ENCODE assay signal across 9 mouse cellular contexts in the genomic region with DNA sequence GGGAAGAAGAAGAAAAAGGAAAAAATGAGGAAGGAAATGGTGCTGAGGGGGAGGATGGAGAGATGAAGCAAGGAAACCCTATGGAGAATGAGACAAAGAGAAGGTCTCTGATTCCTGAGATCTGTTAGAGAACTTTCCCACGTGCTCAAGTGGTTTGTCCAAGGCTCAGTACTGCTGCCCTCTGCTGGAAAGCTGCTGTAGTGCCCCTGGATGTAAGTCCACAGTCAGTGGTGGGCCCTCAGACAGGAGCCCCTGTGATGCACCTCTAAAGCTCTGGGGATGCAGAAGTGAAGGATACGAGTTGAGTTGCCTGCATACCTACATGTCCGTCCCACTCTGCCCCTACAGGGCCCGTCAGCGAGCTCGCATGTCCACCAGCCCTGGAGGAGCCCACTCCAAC. TPM values are rescaled to one million over a fixed set of nuclear protein-coding genes. Genes with fewer than 3 reads are reported as not detected.
DNase-seq lines count a peak whose midpoint lies in the region; ATAC-seq and TF ChIP-seq lines count a peak whose summit lies in the region.
"Had no signal": no experiment of that assay in that cellular context is flagged by ENCODE, and none has a peak within 500 bp of the region (broad histone marks: within the 10 kb centered on the region; RNA-seq: fewer than 3 reads in every experiment).

No protein-coding gene starts in this region.

- no peak overlapping the region for H3K4me3 ChIP-seq in hindbrain, embryonic 11.5 days (ENCODE audit: low read depth, low read length)
- no peak overlapping the region for H3K4me3 ChIP-seq in hindbrain, embryonic 13.5 days
- no peak overlapping the region for H3K4me3 ChIP-seq in bone marrow, adult 2 months (replicated peaks; ENCODE audit: control insufficient read depth, low read depth, low read length)
- H3K4me3 ChIP-seq in forebrain, postnatal 0 days (ENCODE audit: low read depth, low read length), result no peak overlapping the region
- H3K4me3 ChIP-seq in liver, embryonic 11.5 days (ENCODE audit: low read depth, low read length), result no peak overlapping the region
- no peak overlapping the region for H3K4me3 ChIP-seq in neural tube, embryonic 11.5 days (ENCODE audit: low read depth, low read length)
- H3K4me3 ChIP-seq: embryonic facial prominence, embryonic 13.5 days had no signal

- H3K4me2 ChIP-seq in hindbrain, embryonic 11.5 days (replicated peaks; ENCODE audit: low read depth, low read length), result no peak overlapping the region
- no peak overlapping the region for H3K4me2 ChIP-seq in hindbrain, embryonic 13.5 days
- no peak overlapping the region for H3K4me2 ChIP-seq in forebrain, postnatal 0 days (ENCODE audit: low read depth)
- no peak overlapping the region for H3K4me2 ChIP-seq in liver, embryonic 11.5 days
- H3K4me2 ChIP-seq in neural tube, embryonic 11.5 days (ENCODE audit: low read depth), result no peak overlapping the region
- H3K4me2 ChIP-seq: embryonic facial prominence, embryonic 13.5 days had no signal

- peak; percentile 63 for ATAC-seq in hindbrain, embryonic 11.5 days (ENCODE audit: low FRiP score)
- no peak for ATAC-seq in hindbrain, embryonic 13.5 days (ENCODE audit: low FRiP score)
- peak; percentile 34; the same call in 1 of the 2 replicates for ATAC-seq in forebrain, postnatal 0 days
- ATAC-seq in liver, embryonic 11.5 days (replicated peaks; ENCODE audit: low FRiP score), result peak; percentile 57; the same call in 1 of the 2 replicates
- ATAC-seq in neural tube, embryonic 11.5 days (ENCODE audit: insufficient read depth, low FRiP score, low TSS enrichment), result peak; percentile 53; the same call in 1 of the 2 replicates

- no peaks in the 10 kb centered on the region for H3K27me3 ChIP-seq in hindbrain, embryonic 11.5 days (ENCODE audit: control insufficient read depth, insufficient read depth, low read length)
- H3K27me3 ChIP-seq in hindbrain, embryonic 13.5 days, result 0 out of 2 replicates have a peak, but pooled peaks cover 2% of the 10 kb centered on the region
- H3K27me3 ChIP-seq in forebrain, postnatal 0 days (ENCODE audit: insufficient read depth, low read length), result no peaks in the 10 kb centered on the region
- H3K27me3 ChIP-seq in liver, embryonic 11.5 days (replicated peaks; ENCODE audit: control insufficient read depth, insufficient read depth, low read length), result no peaks in the 10 kb centered on the region
- H3K27me3 ChIP-seq in neural tube, embryonic 11.5 days (ENCODE audit: control insufficient read depth, insufficient read depth, low read length), result no peaks in the 10 kb centered on the region
- H3K27me3 ChIP-seq: embryonic facial prominence, embryonic 13.5 days had no signal

- no peak overlapping the region for H3K27ac ChIP-seq in hindbrain, embryonic 11.5 days (ENCODE audit: low read depth, low read length)
- H3K27ac ChIP-seq in hindbrain, embryonic 13.5 days, result no peak overlapping the region
- H3K27ac ChIP-seq in bone marrow, adult 2 months (ENCODE audit: control insufficient read depth, insufficient read depth, low read depth, low read length, poor library complexity), result no peak overlapping the region
- no peak overlapping the region for H3K27ac ChIP-seq in forebrain, postnatal 0 days (ENCODE audit: low read depth, low read length)
- no peak overlapping the region for H3K27ac ChIP-seq in liver, embryonic 11.5 days (ENCODE audit: low read depth, low read length)
- H3K27ac ChIP-seq in neural tube, embryonic 11.5 days (ENCODE audit: low read depth, low read length), result no peak overlapping the region
- H3K27ac ChIP-seq: embryonic facial prominence, embryonic 13.5 days had no signal

- no peak overlapping the region for H3K9ac ChIP-seq in hindbrain, embryonic 11.5 days (ENCODE audit: low read depth, low read length)
- no peak overlapping the region for H3K9ac ChIP-seq in hindbrain, embryonic 13.5 days
- H3K9ac ChIP-seq in forebrain, postnatal 0 days, result no peak overlapping the region
- H3K9ac ChIP-seq in liver, embryonic 11.5 days (ENCODE audit: low read depth, low read length), result no peak overlapping the region
- H3K9ac ChIP-seq in neural tube, embryonic 11.5 days (ENCODE audit: low read length), result no peak overlapping the region
- H3K9ac ChIP-seq: embryonic facial prominence, embryonic 13.5 days had no signal

- 33% methylated on average over 6 of the region's 6 CpGs for WGBS in hindbrain, embryonic 11.5 days
- 36% methylated on average over 6 of the region's 6 CpGs for WGBS in hindbrain, embryonic 13.5 days
- WGBS in bone marrow, adult 2 months, result 58% methylated on average over 6 of the region's 6 CpGs
- whole genome bisulfite sequencing in forebrain, postnatal 0 days, result 39% methylated on average over 6 of the region's 6 CpGs
- WGBS in liver, embryonic 11.5 days, result 41% methylated on average over 6 of the region's 6 CpGs
- 39% methylated on average over 6 of the region's 6 CpGs for WGBS in neural tube, embryonic 11.5 days

- H3K9me3 ChIP-seq in hindbrain, embryonic 11.5 days (ENCODE audit: control insufficient read depth, low read length), result no peaks in the 10 kb centered on the region
- no peaks in the 10 kb centered on the region for H3K9me3 ChIP-seq in hindbrain, embryonic 13.5 days
- H3K9me3 ChIP-seq in forebrain, postnatal 0 days (ENCODE audit: low read length), result no peaks in the 10 kb centered on the region
- H3K9me3 ChIP-seq in liver, embryonic 11.5 days (ENCODE audit: control insufficient read depth, low read length), result no peaks in the 10 kb centered on the region
- H3K9me3 ChIP-seq in neural tube, embryonic 11.5 days (ENCODE audit: control insufficient read depth, low read length), result no peaks in the 10 kb centered on the region
- H3K9me3 ChIP-seq: embryonic facial prominence, embryonic 13.5 days had no signal

- H3K36me3 ChIP-seq in hindbrain, embryonic 11.5 days (ENCODE audit: control insufficient read depth, insufficient read depth, low read length), result no peaks in the 10 kb centered on the region
- no peaks in the 10 kb centered on the region for H3K36me3 ChIP-seq in hindbrain, embryonic 13.5 days
- H3K36me3 ChIP-seq in forebrain, postnatal 0 days (ENCODE audit: insufficient read depth), result no peaks in the 10 kb centered on the region
- no peaks in the 10 kb centered on the region for H3K36me3 ChIP-seq in liver, embryonic 11.5 days (ENCODE audit: control insufficient read depth, insufficient read depth, low read length)
- H3K36me3 ChIP-seq in neural tube, embryonic 11.5 days (ENCODE audit: control insufficient read depth, insufficient read depth, low read length), result no peaks in the 10 kb centered on the region
- H3K36me3 ChIP-seq: embryonic facial prominence, embryonic 13.5 days had no signal

- peak; percentile 83 for TF ChIP-seq CTCF in bone marrow, adult 2 months (IDR thresholded peaks at IDR 0.05; ENCODE audit: control insufficient read depth, insufficient read depth, low read length)
- peak; percentile 68 for TF ChIP-seq CTCF in forebrain, postnatal 0 days (IDR thresholded peaks at IDR 0.05; ENCODE audit: low read depth)

- DNase-seq in hindbrain, embryonic 11.5 days (ENCODE audit: low spot score), result peak; percentile 79
- peak; percentile 52 for DNase-seq in forebrain, postnatal 0 days
- peak; percentile 77 for DNase-seq in kidney, adult 18-20 months
- DNase-seq in liver, embryonic 11.5 days (ENCODE audit: low spot score), result peak; percentile 45
- peak; percentile 69 for DNase-seq in neural tube, embryonic 11.5 days (ENCODE audit: low spot score)
- peak; percentile 88 for DNase-seq in testis, postnatal 10 days (ENCODE audit: low spot score)

- no peaks in the 10 kb centered on the region for H3K4me1 ChIP-seq in hindbrain, embryonic 11.5 days (replicated peaks; ENCODE audit: control insufficient read depth, insufficient read depth, low read length)
- peaks cover 2% of the 10 kb centered on the region for H3K4me1 ChIP-seq in hindbrain, embryonic 13.5 days (replicated peaks)
- no peaks in the 10 kb centered on the region for H3K4me1 ChIP-seq in bone marrow, adult 2 months (ENCODE audit: control insufficient read depth, insufficient read depth, low read length)
- H3K4me1 ChIP-seq in forebrain, postnatal 0 days (ENCODE audit: insufficient read depth), result no peaks in the 10 kb centered on the region
- peaks cover 5% of the 10 kb centered on the region; the same call in 1 of the 2 replicates for H3K4me1 ChIP-seq in liver, embryonic 11.5 days (replicated peaks; ENCODE audit: control insufficient read depth, insufficient read depth, low read length)
- no peaks in the 10 kb centered on the region for H3K4me1 ChIP-seq in neural tube, embryonic 11.5 days (ENCODE audit: control insufficient read depth, insufficient read depth, low read length)

- no peak for TF ChIP-seq POLR2A in bone marrow, adult 2 months (IDR thresholded peaks at IDR 0.05; ENCODE audit: borderline replicate concordance, control insufficient read depth, low read depth, low read length)

RNA-seq across cellular contexts. Expression of a gene that starts 5.5 kb away (rescaled TPM):
- 9.2 and 10.9 TPM in 2 replicates for polyA plus RNA-seq in hindbrain, embryonic 11.5 days (2014; fragmentation: Nextera tagmentation; extraction: Ambion mirVana)
- polyA plus RNA-seq in hindbrain, embryonic 13.5 days (2015; fragmentation: Nextera tagmentation; extraction: Ambion mirVana), result 10.0 and 12.0 TPM in 2 replicates
- 15.2 and 34.7 TPM in 2 replicates for polyA plus RNA-seq in bone marrow, adult 2 months (2011; ENCODE audit: insufficient read depth, insufficient read length, low replicate concordance, missing spikeins)
- total RNA-seq in forebrain, postnatal 0 days (2014; rRNA removed), result 39.4 and 41.6 TPM in 2 replicates
- polyA plus RNA-seq in forebrain, postnatal 0 days (2015; fragmentation: Nextera tagmentation; extraction: Ambion mirVana), result 4.5 and 6.8 TPM in 2 replicates
- polyA plus RNA-seq in liver, embryonic 11.5 days (2014; fragmentation: Nextera tagmentation; extraction: Ambion mirVana), result 5.2 and 6.4 TPM in 2 replicates
- polyA plus RNA-seq in neural tube, embryonic 11.5 days (2014; fragmentation: Nextera tagmentation; extraction: Ambion mirVana), result 9.0 and 10.8 TPM in 2 replicates

RNA-seq across cellular contexts. Expression of a gene that starts 34.1 kb away (rescaled TPM):
- polyA plus RNA-seq in hindbrain, embryonic 11.5 days (2014; fragmentation: Nextera tagmentation; extraction: Ambion mirVana), result not detected in 2 replicates
- polyA plus RNA-seq in hindbrain, embryonic 13.5 days (2015; fragmentation: Nextera tagmentation; extraction: Ambion mirVana), result not detected in 2 replicates
- polyA plus RNA-seq in bone marrow, adult 2 months (2011; ENCODE audit: insufficient read depth, insufficient read length, low replicate concordance, missing spikeins), result 14.8 and 30.1 TPM in 2 replicates
- total RNA-seq in forebrain, postnatal 0 days (2014; rRNA removed), result 0.08 TPM in 1 of 2 replicates, not detected in the other
- not detected in 2 replicates for polyA plus RNA-seq in forebrain, postnatal 0 days (2015; fragmentation: Nextera tagmentation; extraction: Ambion mirVana)
- 0.32 and 0.40 TPM in 2 replicates for polyA plus RNA-seq in liver, embryonic 11.5 days (2014; fragmentation: Nextera tagmentation; extraction: Ambion mirVana)
- not detected in 2 replicates for polyA plus RNA-seq in neural tube, embryonic 11.5 days (2014; fragmentation: Nextera tagmentation; extraction: Ambion mirVana)
- polyA plus RNA-seq: embryonic facial prominence, embryonic 13.5 days had no signal

Comparison
In these comparisons a context has a peak if more than half of its experiments do, and no peak if none do; other contexts are left out.
1. RNA of a gene that starts 34.1 kb away (polyA plus RNA-seq): 14.8 to 30.1 TPM in bone marrow, adult 2 months; 0.32 to 0.40 TPM in liver, embryonic 11.5 days, not detected in neural tube, embryonic 11.5 days, not detected in forebrain, postnatal 0 days, not detected in hindbrain, embryonic 11.5 days and not detected in hindbrain, embryonic 13.5 days; every median in the first group is over 10 times any median in the second.
2. Peak in every context shown above with its lines, with median percentiles within 50 percentile points of each other: DNase-seq.